Mouse (Mus musculus) C2C12 (cell line): Measurements from ENCODE around the gene Gm16223. TPM values are rescaled to one million over a fixed set of nuclear protein-coding genes. Genes with fewer than 3 reads are reported as not detected.

Experiments used
- H3K27me3 ChIP-seq: one replicate; pipeline ENCODE4 v1.6.1; 2011; ENCODE audit not compliant: control insufficient read depth, insufficient read depth, insufficient read length
- H3K36me3 ChIP-seq: one replicate; pipeline ENCODE4 v1.6.1; 2011; ENCODE audit not compliant: control insufficient read depth, insufficient read depth
- H3K4me3 ChIP-seq: one replicate; pipeline ENCODE4 v1.5.1; 2011; ENCODE audit warnings: mild to moderate bottlenecking, control low read depth; ENCODE audit not compliant: poor library complexity, insufficient read depth, severe bottlenecking
- H3K79me2 ChIP-seq: one replicate; pipeline ENCODE4 v1.6.1; 2011; ENCODE audit not compliant: control insufficient read depth, insufficient read depth
- H3K79me3 ChIP-seq: one replicate; pipeline ENCODE4 v1.6.1; 2011; ENCODE audit warnings: low read depth, control low read depth
- H3ac ChIP-seq: one replicate; pipeline ENCODE3; 2011; ENCODE audit warnings: low read depth; ENCODE audit not compliant: control insufficient read depth, insufficient read length
- CEBPB ChIP-seq: IDR thresholded peaks from one replicate; pipeline ENCODE4 v1.6.1; 2011; ENCODE audit warnings: low read depth, mild to moderate bottlenecking, control low read depth, moderate library complexity
- CTCF ChIP-seq: IDR thresholded peaks from one replicate; pipeline ENCODE4 v1.5.1; 2011; ENCODE audit not compliant: control insufficient read depth, insufficient read depth, insufficient read length
- FOSL1 ChIP-seq: IDR thresholded peaks from one replicate; pipeline ENCODE4 v1.8.0; 2011; ENCODE audit warnings: mild to moderate bottlenecking, low read length; ENCODE audit not compliant: poor library complexity, insufficient read depth, severe bottlenecking
- MAX ChIP-seq: IDR thresholded peaks from one replicate; pipeline ENCODE4 v1.6.1; 2011; ENCODE audit warnings: mild to moderate bottlenecking, control low read depth
- MYOD1 ChIP-seq: IDR thresholded peaks from one replicate; pipeline ENCODE4 v1.6.1; 2011; ENCODE audit warnings: low read depth; ENCODE audit not compliant: control insufficient read depth, insufficient read length
- MYOG ChIP-seq: IDR thresholded peaks from one replicate; pipeline ENCODE4 v1.6.1; 2011; ENCODE audit not compliant: control insufficient read depth, insufficient read length; ENCODE audit errors: extremely low read depth
- USF1 ChIP-seq: IDR thresholded peaks from one replicate; pipeline ENCODE4 v1.6.1; 2011; ENCODE audit warnings: low read depth, mild to moderate bottlenecking, control low read depth, moderate library complexity
- polyA plus RNA-seq: library from polyadenylated mRNA; unstranded; fragments of >200 nt; fragmentation: generic; extraction: Trizol; gene quantifications from one replicate; pipeline ENCODE4 v1.2.1, GENCODE M21; 2012; ENCODE audit warnings: missing spikeins

Gm16223 gene
- polyA plus RNA-seq, 1 experiment: not detected

- H3K79me2 ChIP-seq: no peaks in the 10 kb centered on the region
- H3ac ChIP-seq: no peak overlapping the region
- H3K27me3 ChIP-seq: no peaks in the 10 kb centered on the region
- no peaks in the 10 kb centered on the region for H3K79me3 ChIP-seq
- H3K4me3 ChIP-seq: no peak overlapping the region
- TF ChIP-seq CTCF (no peak), FOSL1 (no peak), MAX (no peak), MYOG (no peak), USF1 (no peak), CEBPB (no peak), MYOD1 (no peak)
- H3K36me3 ChIP-seq: no peaks in the 10 kb centered on the region
Observed at GRCm38 (mm10) chr5:42198493-42198892, 130.7 kb downstream of the Gm16223 start.

GRCm38 (mm10) chr5:42207456-42208122 is 139.8 kb downstream of the Gm16223 start:
- Histone ChIP-seq H3K79me3 (no peaks in the 10 kb centered on the region), H3K4me3 (no peak overlapping the region), H3ac (no peak overlapping the region), H3K27me3 (no peaks in the 10 kb centered on the region), H3K79me2 (no peaks in the 10 kb centered on the region), H3K36me3 (no peaks in the 10 kb centered on the region)
- TF ChIP-seq CTCF (no peak), MYOG (no peak), MAX (no peak), MYOD1 (no peak), CEBPB (no peak), FOSL1 (no peak), USF1 (no peak)

GRCm38 (mm10) chr5:42211554-42212338 is 144.0 kb downstream of the Gm16223 start:
- Histone ChIP-seq H3K79me2 (no peaks in the 10 kb centered on the region), H3K4me3 (no peak overlapping the region), H3K36me3 (no peaks in the 10 kb centered on the region), H3K79me3 (no peaks in the 10 kb centered on the region), H3ac (no peak overlapping the region), H3K27me3 (no peaks in the 10 kb centered on the region)
- no peak for TF ChIP-seq USF1
- no peak for TF ChIP-seq CTCF
- TF ChIP-seq FOSL1: no peak
- TF ChIP-seq MYOD1: no peak
- TF ChIP-seq CEBPB: no peak

- TF ChIP-seq USF1 (no peak), MYOD1 (no peak), MYOG (no peak), CTCF (no peak)
Observed at GRCm38 (mm10) chr5:42212353-42212752, 144.6 kb downstream of the Gm16223 start.

GRCm38 (mm10) chr5:42224840-42225239 is 157.1 kb downstream of the Gm16223 start:
- Histone ChIP-seq H3K4me3 (no peak overlapping the region), H3K36me3 (no peaks in the 10 kb centered on the region), H3K79me3 (no peaks in the 10 kb centered on the region), H3ac (no peak overlapping the region), H3K79me2 (no peaks in the 10 kb centered on the region), H3K27me3 (no peaks in the 10 kb centered on the region)
- TF ChIP-seq USF1 (no peak), MYOD1 (no peak), CEBPB (no peak), FOSL1 (no peak), MYOG (no peak), CTCF (no peak), MAX (no peak)

More at GRCm38 (mm10) chr5:42212353-42212752, 144.6 kb downstream of the Gm16223 start:
- Histone ChIP-seq H3ac (no peak overlapping the region), H3K4me3 (no peak overlapping the region), H3K36me3 (no peaks in the 10 kb centered on the region), H3K79me3 (no peaks in the 10 kb centered on the region), H3K79me2 (no peaks in the 10 kb centered on the region), H3K27me3 (no peaks in the 10 kb centered on the region)

- TF ChIP-seq MAX (no peak), CEBPB (no peak), FOSL1 (no peak), MYOG (no peak), USF1 (no peak), CTCF (no peak), MYOD1 (no peak)
- Histone ChIP-seq H3K27me3 (no peaks in the 10 kb centered on the region), H3K36me3 (no peaks in the 10 kb centered on the region), H3K4me3 (no peak overlapping the region), H3K79me3 (no peaks in the 10 kb centered on the region), H3ac (no peak overlapping the region), H3K79me2 (no peaks in the 10 kb centered on the region)
Observed at GRCm38 (mm10) chr5:42228631-42229030, 160.9 kb downstream of the Gm16223 start.
